ENCODE assay signal across 8 mouse cellular contexts in genomic region chr12:84192280-84192679, GRCm38 (mm10). TPM values are rescaled to one million over a fixed set of nuclear protein-coding genes. Genes with fewer than 3 reads are reported as not detected.
DNase-seq lines count a peak whose midpoint lies in the region; ATAC-seq and TF ChIP-seq lines count a peak whose summit lies in the region.

No protein-coding gene starts in this region.

- peak overlapping the region; percentile 83 for H3K9ac ChIP-seq in limb, embryonic 14.5 days (ENCODE audit: low read depth, low read length, severe bottlenecking)

- no peak for ATAC-seq in limb, embryonic 14.5 days (ENCODE audit: low FRiP score, low read depth)

- H3K27me3 ChIP-seq in thymus, adult 2 months (ENCODE audit: control insufficient read depth, insufficient read depth, low read length): no peaks in the 10 kb centered on the region
- H3K27me3 ChIP-seq in limb, embryonic 14.5 days (ENCODE audit: control insufficient read depth, insufficient read depth, low read length): no peaks in the 10 kb centered on the region
- H3K27me3 ChIP-seq in small intestine, adult 2 months (ENCODE audit: control insufficient read depth, insufficient read depth, low read length): no peaks in the 10 kb centered on the region

- TF ChIP-seq POLR2A in thymus, adult 2 months (IDR thresholded peaks at IDR 0.05; ENCODE audit: control insufficient read depth, extremely low read depth, insufficient read depth, low read length, poor library complexity): no peak
- no peak for TF ChIP-seq POLR2A in limb, embryonic 14.5 days (IDR thresholded peaks at IDR 0.05; ENCODE audit: borderline replicate concordance, extremely low read depth, insufficient read depth, insufficient read length)
- no peak for TF ChIP-seq POLR2A in small intestine, adult 2 months (IDR thresholded peaks at IDR 0.05; ENCODE audit: low read depth, low read length)

- no peaks in the 10 kb centered on the region for H3K9me3 ChIP-seq in limb, embryonic 14.5 days (ENCODE audit: control insufficient read depth, low read length)

- intact Hi-C loops in left cerebral cortex, postnatal 14 days (cut with DNase I): no loop called here

- no peak overlapping the region for H3K27ac ChIP-seq in thymus, adult 2 months (ENCODE audit: control insufficient read depth, insufficient read depth, low read length)
- H3K27ac ChIP-seq in limb, embryonic 14.5 days (replicated peaks; ENCODE audit: low read depth, low read length): 0 out of 2 replicates have a peak overlapping the region, but pooled peaks have one; percentile 94
- H3K27ac ChIP-seq in small intestine, adult 2 months (ENCODE audit: insufficient read depth, low read depth, low read length): peak overlapping the region; percentile 93

- H3K4me3 ChIP-seq in thymus, adult 2 months (ENCODE audit: control insufficient read depth, insufficient read depth, low read length): peak overlapping the region; percentile 60
- peak overlapping the region; percentile 81 for H3K4me3 ChIP-seq in limb, embryonic 14.5 days (replicated peaks; ENCODE audit: low read length)
- H3K4me3 ChIP-seq in small intestine, adult 2 months (ENCODE audit: low read depth, low read length): peak overlapping the region; percentile 64

- peaks cover 40% of the 10 kb centered on the region for H3K4me1 ChIP-seq in thymus, adult 2 months (replicated peaks; ENCODE audit: control insufficient read depth, insufficient read depth, low read length)
- H3K4me1 ChIP-seq in limb, embryonic 14.5 days (ENCODE audit: control insufficient read depth, insufficient read depth, low read length): peaks cover 54% of the 10 kb centered on the region
- peaks cover 51% of the 10 kb centered on the region for H3K4me1 ChIP-seq in small intestine, adult 2 months (ENCODE audit: control insufficient read depth, insufficient read depth, insufficient read length, low read length)

- peak overlapping the region; percentile 98 for H3K4me2 ChIP-seq in limb, embryonic 14.5 days (replicated peaks; ENCODE audit: low read depth, low read length, severe bottlenecking)

- no peak for TF ChIP-seq CTCF in thymus, adult 2 months (IDR thresholded peaks at IDR 0.05; ENCODE audit: borderline replicate concordance, control insufficient read depth, extremely low read depth, insufficient read depth, low read length, poor library complexity)
- TF ChIP-seq CTCF in small intestine, adult 2 months (IDR thresholded peaks at IDR 0.05; ENCODE audit: extremely low read depth, insufficient read length, insufficient replicate concordance, low read depth, low read length): no peak

- DNase-seq in embryo, embryonic 9.5 days (ENCODE audit: extremely low spot score): peak; percentile 33
- DNase-seq in embryo, embryonic 11 days: no peak
- DNase-seq in thymus, adult 2 months: no peak
- no peak for DNase-seq in thymus, postnatal 14 days
- DNase-seq in limb, embryonic 14.5 days (ENCODE audit: low spot score): no peak
- no peak for DNase-seq in layer of hippocampus, postnatal 36 days
- DNase-seq in left cerebral cortex, postnatal 14 days (ENCODE audit: low spot score in 2 of 2): no peak

- 13% methylated on average over 13 of the region's 13 CpGs for WGBS in thymus, adult 2 months
- WGBS in limb, embryonic 14.5 days: 8% methylated on average over 12 of the region's 13 CpGs
- WGBS in small intestine, adult 2 months: 6% methylated on average over 13 of the region's 13 CpGs

- H3K36me3 ChIP-seq in thymus, adult 2 months (ENCODE audit: control insufficient read depth, insufficient read depth, low read length): no peaks in the 10 kb centered on the region
- H3K36me3 ChIP-seq in limb, embryonic 14.5 days (ENCODE audit: control insufficient read depth, insufficient read depth, low read length): no peaks in the 10 kb centered on the region
- H3K36me3 ChIP-seq in small intestine, adult 2 months (ENCODE audit: control insufficient read depth, insufficient read depth, low read length): no peaks in the 10 kb centered on the region

RNA-seq across cellular contexts. Expression of gene Elmsan1, which starts 26.4 kb away (rescaled TPM):
- polyA plus RNA-seq in thymus, adult 2 months (2012; rRNA removed): 26.1 and 30.9 TPM in 2 replicates
- polyA plus RNA-seq in limb, embryonic 14.5 days (2012; rRNA removed): 14.4 and 18.1 TPM in 2 replicates
- 10.5 and 11.8 TPM in 2 replicates for polyA plus RNA-seq in limb, embryonic 14.5 days (2014; fragmentation: Nextera tagmentation; extraction: Ambion mirVana)
- 8.9 and 25.9 TPM in 2 replicates for polyA plus RNA-seq in small intestine, adult 2 months (2012; rRNA removed)
- total RNA-seq in layer of hippocampus, postnatal 36 days (2021): 10 to 100 TPM; 21.0 to 24.1 TPM
- total RNA-seq in left cerebral cortex, postnatal 14 days (2021): 10 to 100 TPM; 12.6 to 18.6 TPM

RNA-seq across cellular contexts. Expression of gene Pnma1, which starts 44.0 kb away (rescaled TPM):
- polyA plus RNA-seq in thymus, adult 2 months (2012; rRNA removed): 0.24 and 0.28 TPM in 2 replicates
- polyA plus RNA-seq in limb, embryonic 14.5 days (2012; rRNA removed): 0.24 and 0.39 TPM in 2 replicates
- polyA plus RNA-seq in limb, embryonic 14.5 days (2014; fragmentation: Nextera tagmentation; extraction: Ambion mirVana): 0.55 and 0.83 TPM in 2 replicates
- polyA plus RNA-seq in small intestine, adult 2 months (2012; rRNA removed): 0.10 and 0.33 TPM in 2 replicates
- 1 to 10 TPM; 2.3 to 2.8 TPM for total RNA-seq in layer of hippocampus, postnatal 36 days (2021)
- total RNA-seq in left cerebral cortex, postnatal 14 days (2021): 1 to 10 TPM; 5.8 to 6.8 TPM
